Mouse (Mus musculus): Measurements from ENCODE around the gene Map3k4. TPM values are rescaled to one million over a fixed set of nuclear protein-coding genes. Genes with fewer than 3 reads are reported as not detected.

Gene Map3k4
- polyA plus RNA-seq, 1 experiment from 2014 or later = 47.9 TPM

- ATAC-seq (ENCODE audit: insufficient read depth) (no peak), DNase-seq (no peak)
- no peak for TF ChIP-seq CTCF (IDR thresholded peaks at IDR 0.05; ENCODE audit: low read depth)
- Histone ChIP-seq H3K4me1 (ENCODE audit: insufficient read depth) (no peaks in the 10 kb centered on the region), H3K9ac (no peak overlapping the region), H3K27ac (ENCODE audit: low read depth) (no peak overlapping the region), H3K27me3 (ENCODE audit: insufficient read depth, low read length) (no peaks in the 10 kb centered on the region), H3K4me2 (no peak overlapping the region), H3K9me3 (ENCODE audit: low read depth, low read length) (no peaks in the 10 kb centered on the region), H3K36me3 (ENCODE audit: insufficient read depth) (peaks cover 21% of the 10 kb centered on the region; the same call in 1 of the 2 replicates), H3K4me3 (ENCODE audit: low read depth, low read length) (no peak overlapping the region)
- WGBS = 79% methylated on average over 10 of the region's 10 CpGs
Observed at GRCm38 (mm10) chr17:12279810-12280209, 38.8 kb downstream of the Map3k4 start.

GRCm38 (mm10) chr17:12278073-12278472 is 40.5 kb downstream of the Map3k4 start:
- Histone ChIP-seq H3K9ac (no peak overlapping the region), H3K9me3 (ENCODE audit: low read depth, low read length) (no peaks in the 10 kb centered on the region), H3K4me1 (ENCODE audit: insufficient read depth) (no peaks in the 10 kb centered on the region), H3K27ac (ENCODE audit: low read depth) (no peak overlapping the region), H3K4me2 (no peak overlapping the region), H3K4me3 (ENCODE audit: low read depth, low read length) (no peak overlapping the region), H3K36me3 (ENCODE audit: insufficient read depth) (peaks cover 21% of the 10 kb centered on the region; the same call in 1 of the 2 replicates), H3K27me3 (ENCODE audit: insufficient read depth, low read length) (no peaks in the 10 kb centered on the region)
- no peak for DNase-seq
- no peak for TF ChIP-seq CTCF (IDR thresholded peaks at IDR 0.05; ENCODE audit: low read depth)
- WGBS = 86% methylated on average over 5 of the region's 5 CpGs
- ATAC-seq (ENCODE audit: insufficient read depth) = no peak

- TF ChIP-seq CTCF (IDR thresholded peaks at IDR 0.05; ENCODE audit: low read depth) = no peak
- Histone ChIP-seq H3K27ac (ENCODE audit: low read depth) (no peak overlapping the region), H3K4me1 (ENCODE audit: insufficient read depth) (no peaks in the 10 kb centered on the region), H3K9ac (no peak overlapping the region), H3K4me3 (ENCODE audit: low read depth, low read length) (no peak overlapping the region), H3K9me3 (ENCODE audit: low read depth, low read length) (no peaks in the 10 kb centered on the region), H3K27me3 (ENCODE audit: insufficient read depth, low read length) (no peaks in the 10 kb centered on the region), H3K4me2 (no peak overlapping the region), H3K36me3 (ENCODE audit: insufficient read depth) (peaks cover 24% of the 10 kb centered on the region; the same call in 1 of the 2 replicates)
- 86% methylated on average over 4 of the region's 4 CpGs for WGBS
- DNase-seq (no peak), ATAC-seq (ENCODE audit: insufficient read depth) (no peak)
Observed at GRCm38 (mm10) chr17:12277297-12277696, 41.3 kb downstream of the Map3k4 start.

- DNase-seq (no peak), ATAC-seq (ENCODE audit: insufficient read depth) (no peak)
- no peak overlapping the region for H3K4me2 ChIP-seq
- H3K4me3 ChIP-seq (ENCODE audit: low read depth, low read length) = no peak overlapping the region
- no peak for TF ChIP-seq CTCF (IDR thresholded peaks at IDR 0.05; ENCODE audit: low read depth)
- WGBS = 84% methylated on average over 11 of the region's 11 CpGs
- peaks cover 31% of the 10 kb centered on the region for H3K36me3 ChIP-seq (ENCODE audit: insufficient read depth)
- H3K27me3 ChIP-seq (ENCODE audit: insufficient read depth, low read length) = no peaks in the 10 kb centered on the region
- H3K4me1 ChIP-seq (ENCODE audit: insufficient read depth) = no peaks in the 10 kb centered on the region
- no peak overlapping the region for H3K27ac ChIP-seq (ENCODE audit: low read depth)
- H3K9me3 ChIP-seq (ENCODE audit: low read depth, low read length) = no peaks in the 10 kb centered on the region
- H3K9ac ChIP-seq = no peak overlapping the region
Observed at GRCm38 (mm10) chr17:12276496-12277200, 41.9 kb downstream of the Map3k4 start.

GRCm38 (mm10) chr17:12275756-12276155 is 42.8 kb downstream of the Map3k4 start:
- no peak for DNase-seq
- H3K4me2 ChIP-seq = no peak overlapping the region
- H3K27ac ChIP-seq (ENCODE audit: low read depth) = no peak overlapping the region
- H3K36me3 ChIP-seq (ENCODE audit: insufficient read depth) = peaks cover 40% of the 10 kb centered on the region
- H3K9ac ChIP-seq = no peak overlapping the region
- no peak overlapping the region for H3K4me3 ChIP-seq (ENCODE audit: low read depth, low read length)
- ATAC-seq (ENCODE audit: insufficient read depth) = no peak
- H3K27me3 ChIP-seq (ENCODE audit: insufficient read depth, low read length) = no peaks in the 10 kb centered on the region
- H3K9me3 ChIP-seq (ENCODE audit: low read depth, low read length) = no peaks in the 10 kb centered on the region
- no peak for TF ChIP-seq CTCF (IDR thresholded peaks at IDR 0.05; ENCODE audit: low read depth)
- no peaks in the 10 kb centered on the region for H3K4me1 ChIP-seq (ENCODE audit: insufficient read depth)
- WGBS = 82% methylated on average over 9 of the region's 9 CpGs

- ATAC-seq (ENCODE audit: insufficient read depth) = no peak
- Histone ChIP-seq H3K4me3 (ENCODE audit: low read depth, low read length) (no peak overlapping the region), H3K27me3 (ENCODE audit: insufficient read depth, low read length) (no peaks in the 10 kb centered on the region), H3K9ac (no peak overlapping the region), H3K27ac (ENCODE audit: low read depth) (no peak overlapping the region), H3K4me2 (no peak overlapping the region), H3K9me3 (ENCODE audit: low read depth, low read length) (no peaks in the 10 kb centered on the region), H3K36me3 (ENCODE audit: insufficient read depth) (peaks cover 50% of the 10 kb centered on the region), H3K4me1 (ENCODE audit: insufficient read depth) (no peaks in the 10 kb centered on the region)
- no peak for DNase-seq
- no peak for TF ChIP-seq CTCF (IDR thresholded peaks at IDR 0.05; ENCODE audit: low read depth)
- 63% methylated on average over 5 of the region's 5 CpGs for WGBS
Observed at GRCm38 (mm10) chr17:12273032-12273431, 45.6 kb downstream of the Map3k4 start.

- no peak for ATAC-seq (ENCODE audit: insufficient read depth)
- H3K4me2 ChIP-seq = no peak overlapping the region
- no peak overlapping the region for H3K4me3 ChIP-seq (ENCODE audit: low read depth, low read length)
- no peak for DNase-seq
- H3K9ac ChIP-seq = no peak overlapping the region
- no peak overlapping the region for H3K27ac ChIP-seq (ENCODE audit: low read depth)
- 0 out of 2 replicates have a peak, but pooled peaks cover 1% of the 10 kb centered on the region for H3K4me1 ChIP-seq (ENCODE audit: insufficient read depth)
- peaks cover 43% of the 10 kb centered on the region for H3K36me3 ChIP-seq (ENCODE audit: insufficient read depth)
- WGBS = 92% methylated on average over 18 of the region's 18 CpGs
- TF ChIP-seq CTCF (IDR thresholded peaks at IDR 0.05; ENCODE audit: low read depth) = no peak
- H3K27me3 ChIP-seq (ENCODE audit: insufficient read depth, low read length) = no peaks in the 10 kb centered on the region
- H3K9me3 ChIP-seq (ENCODE audit: low read depth, low read length) = no peaks in the 10 kb centered on the region
Observed at GRCm38 (mm10) chr17:12271805-12272204, 46.8 kb downstream of the Map3k4 start.

All from lung, embryonic 14.5 days (tissue).